Mouse (Mus musculus) left cerebral cortex, postnatal 25 days (tissue): ENCODE results near the gene Acss3. TPM values are rescaled to one million over a fixed set of nuclear protein-coding genes. Genes with fewer than 3 reads are reported as not detected.

Experiments
- DNase-seq, 2 experiments: peaks; one replicate each; pipeline ENCODE4 v3.0.0; 2022; ENCODE audit warnings: low spot score in 2 of 2, mixed read lengths in 1 of 2
- intact Hi-C: fragments of 180-260 bp; cut with DNase I; formaldehyde crosslinking; loops from one replicate; pipeline ENCODE4 v1.15.1; 2025
- total RNA-seq, 2 experiments: library from RNA; stranded (reverse); gene quantifications; 2 replicates each; pipeline ENCODE4 v1.2.3; 2021

Gene Acss3
- total RNA-seq: under 1 TPM; 0.64 to 0.73 TPM

- intact Hi-C loops: no loop called here
- DNase-seq: no peak
Observed at GRCm38 (mm10) chr10:107123529-107124335, at the start of gene Acss3. TSS of gene Acss3 (minus strand) at chr10:107123668.

- intact Hi-C loops: loop anchor here (10.0 kb wide), 1 partner anchor 213 kb away; no protein-coding TSS in a partner anchor
Observed at GRCm38 (mm10) chr10:107172003-107172689, 48.7 kb upstream of the Acss3 start.

GRCm38 (mm10) chr10:107166486-107166885 lies 43.0 kb upstream of the Acss3 start:
- DNase-seq: peak in 1 of 2 experiments; percentile 63
- intact Hi-C loops: no loop called here

More at GRCm38 (mm10) chr10:107172003-107172689, 48.7 kb upstream of the Acss3 start:
- no peak for DNase-seq

- DNase-seq: no peak
- intact Hi-C loops: no loop called here
Observed at GRCm38 (mm10) chr10:107148759-107149158, 25.3 kb upstream of the Acss3 start.

GRCm38 (mm10) chr10:107144016-107144415 lies 20.5 kb upstream of the Acss3 start:
- intact Hi-C loops: no loop called here

GRCm38 (mm10) chr10:107142910-107143309 lies 19.4 kb upstream of the Acss3 start:
- DNase-seq: no peak
- intact Hi-C loops: no loop called here

More at GRCm38 (mm10) chr10:107144016-107144415, 20.5 kb upstream of the Acss3 start:
- no peak for DNase-seq

DNA sequence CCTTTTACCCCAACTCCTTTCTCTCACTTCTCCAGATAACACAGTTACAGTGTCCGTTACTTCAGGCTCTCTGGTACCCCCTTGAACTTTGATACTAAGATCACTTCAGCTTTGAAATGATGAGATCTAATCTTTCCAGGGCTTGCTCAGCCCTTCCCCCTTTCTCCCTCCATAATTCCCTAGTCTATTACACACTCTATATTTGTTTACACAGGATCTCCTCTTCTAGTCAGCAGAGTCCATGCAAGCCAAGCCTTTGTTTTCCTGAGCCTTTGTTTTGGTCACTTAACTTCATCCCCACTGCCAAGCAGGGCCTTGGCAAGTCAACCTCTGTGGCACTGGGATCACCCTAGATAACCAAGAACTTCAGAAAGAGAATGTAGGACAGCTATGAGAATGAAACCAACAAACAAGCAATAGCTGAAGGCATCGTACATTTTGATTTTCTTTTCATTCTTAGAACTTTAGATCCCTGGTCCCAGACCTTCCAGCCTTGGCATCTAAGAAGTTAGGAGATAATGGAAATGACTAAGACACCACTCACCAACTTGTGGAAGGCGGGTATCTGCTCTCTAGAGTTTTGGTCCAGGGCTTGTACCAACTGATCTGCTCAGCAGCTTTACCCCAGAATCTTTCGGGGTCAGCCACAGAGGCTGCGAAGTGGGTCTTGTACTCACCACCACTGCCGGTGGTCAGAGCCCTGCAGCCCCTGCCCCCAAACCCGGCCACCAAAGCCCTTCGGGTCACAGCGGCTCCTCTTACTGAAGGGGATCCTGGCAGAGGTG lies 532 bp downstream of the Acss3 start:
- DNase-seq: no peak
- intact Hi-C loops: no loop called here

- DNase-seq: no peak
- intact Hi-C loops: no loop called here
Observed at GRCm38 (mm10) chr10:107121301-107121700, 2.2 kb downstream of the Acss3 start.

DNA sequence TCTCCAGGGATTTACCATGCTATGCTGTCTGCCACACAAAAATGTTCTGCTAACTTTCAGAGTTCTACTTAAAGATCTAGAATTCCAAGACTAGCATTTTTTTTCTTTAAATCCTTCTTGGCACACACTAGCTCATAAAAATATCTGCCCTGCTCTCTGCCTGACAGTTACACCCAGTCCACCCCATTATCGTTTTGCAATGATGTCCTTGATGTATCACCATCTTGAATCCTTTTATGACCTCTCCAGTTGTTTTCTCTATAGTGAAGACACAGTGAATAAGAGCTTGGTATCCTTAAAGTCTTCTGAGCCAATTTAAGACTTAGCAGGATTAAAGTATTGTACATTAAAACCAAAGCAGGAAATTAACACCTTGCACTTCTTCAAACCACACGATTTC lies 4.3 kb downstream of the Acss3 start:
- intact Hi-C loops: no loop called here

DNA sequence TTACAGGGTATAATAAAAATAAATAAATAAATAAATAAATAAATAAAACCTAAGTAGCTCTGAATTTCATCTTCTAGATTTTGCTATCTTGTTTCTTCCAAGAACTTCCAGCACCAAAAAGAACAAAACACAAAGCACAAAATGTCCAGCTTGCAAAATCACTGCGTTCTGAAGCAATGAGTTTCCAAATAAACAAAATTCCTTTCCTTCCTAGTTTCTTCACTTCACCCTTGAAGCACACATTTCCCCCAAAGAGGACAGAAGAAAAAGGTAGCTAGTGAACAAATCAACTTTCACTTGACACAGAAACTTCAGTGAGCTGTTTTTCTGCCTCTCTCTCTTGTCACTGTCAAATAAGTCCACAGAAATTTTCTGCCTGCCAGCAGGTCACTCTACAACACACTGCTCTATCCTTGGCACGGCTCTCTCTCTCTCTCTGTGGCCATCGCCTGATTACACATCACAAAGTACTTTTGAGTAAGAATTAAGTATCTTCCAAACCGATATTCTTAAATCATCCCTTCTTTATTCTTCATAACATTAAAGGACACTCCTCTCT lies 6.7 kb downstream of the Acss3 start:
- DNase-seq: no peak
- intact Hi-C loops: no loop called here

More for the DNA sequence above, 4.3 kb downstream of the Acss3 start:
- no peak for DNase-seq

DNA sequence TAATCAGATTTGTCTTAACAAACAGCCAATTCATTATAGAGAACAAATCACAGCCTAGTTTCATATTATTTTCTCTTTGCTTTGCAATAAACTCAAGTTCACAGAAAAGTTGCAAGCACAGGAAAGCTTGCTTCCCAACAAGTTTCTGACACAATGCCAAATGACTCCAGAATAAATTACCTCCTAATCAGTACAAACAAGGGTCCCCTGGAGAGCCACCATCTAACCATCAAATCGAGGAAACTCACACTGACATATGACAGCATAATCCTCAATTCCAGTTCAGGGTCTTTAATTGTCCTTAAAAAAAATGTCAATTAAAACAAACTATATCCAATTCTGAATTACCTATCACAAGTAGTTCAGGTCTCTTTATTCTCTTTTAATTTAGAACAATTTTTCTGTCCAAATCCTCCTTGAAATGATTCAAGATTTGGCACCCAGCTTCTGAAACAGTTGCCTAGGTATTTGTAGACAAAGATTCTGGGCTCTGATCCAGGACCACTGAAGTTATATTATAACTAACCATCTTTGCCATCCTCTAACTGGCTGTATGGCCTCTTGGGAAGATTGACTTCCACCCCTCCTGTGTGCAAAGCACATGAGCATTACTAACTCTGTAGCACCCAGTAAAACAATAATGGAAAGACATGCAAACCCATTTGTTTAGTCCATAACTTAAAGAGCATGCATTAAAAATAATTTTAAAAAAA lies 7.4 kb downstream of the Acss3 start:
- DNase-seq: peak; percentile 8 to 54
- intact Hi-C loops: no loop called here

DNA sequence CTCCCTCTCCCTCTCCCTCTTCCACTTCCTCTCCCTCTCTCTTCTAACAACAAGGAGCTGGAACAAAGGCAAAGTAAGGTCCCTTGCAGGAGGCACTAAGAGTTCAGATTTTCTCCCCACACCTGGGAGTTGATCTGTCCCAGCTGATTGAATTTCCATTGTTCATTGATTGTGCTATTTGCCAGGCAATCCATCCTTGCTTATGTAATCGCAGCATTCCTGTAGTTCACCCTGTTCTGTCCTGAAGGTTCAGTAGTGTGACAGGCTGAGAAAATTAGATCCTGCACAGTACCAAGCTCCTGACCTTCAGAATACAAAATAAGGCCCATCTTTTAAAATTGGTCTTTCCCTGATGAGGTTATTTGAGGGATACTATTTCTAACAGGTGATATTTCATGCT lies 8.3 kb downstream of the Acss3 start:
- intact Hi-C loops: no loop called here
- no peak for DNase-seq

GRCm38 (mm10) chr10:107094452-107094851 lies 29.0 kb downstream of the Acss3 start:
- no peak for DNase-seq
- intact Hi-C loops: no loop called here

GRCm38 (mm10) chr10:107053846-107054624 lies 69.4 kb downstream of the Acss3 start:
- intact Hi-C loops: no loop called here
- no peak for DNase-seq

GRCm38 (mm10) chr10:107050489-107050888 lies 73.0 kb downstream of the Acss3 start:
- DNase-seq: no peak
- intact Hi-C loops: no loop called here

DNA sequence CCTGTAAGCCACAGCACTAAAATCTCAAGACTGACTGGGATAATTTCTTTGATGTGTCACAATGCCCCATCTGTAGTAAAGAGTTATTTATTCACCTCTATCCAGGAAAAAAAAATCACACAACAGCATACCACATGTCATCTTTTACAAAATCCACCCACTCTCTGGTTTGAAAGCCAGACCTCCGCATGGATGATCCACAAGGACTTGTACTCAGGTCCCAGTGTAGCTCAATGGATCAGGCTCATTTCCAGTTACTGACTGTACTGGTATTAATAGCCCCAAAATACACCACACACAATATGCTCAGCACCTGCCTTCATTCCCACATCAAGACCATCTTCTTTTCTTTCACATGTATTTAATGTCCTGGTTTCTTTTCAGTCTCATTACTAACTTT lies 80.8 kb downstream of the Acss3 start:
- DNase-seq: peak in 1 of 2 experiments; percentile 15
- intact Hi-C loops: no loop called here

DNA sequence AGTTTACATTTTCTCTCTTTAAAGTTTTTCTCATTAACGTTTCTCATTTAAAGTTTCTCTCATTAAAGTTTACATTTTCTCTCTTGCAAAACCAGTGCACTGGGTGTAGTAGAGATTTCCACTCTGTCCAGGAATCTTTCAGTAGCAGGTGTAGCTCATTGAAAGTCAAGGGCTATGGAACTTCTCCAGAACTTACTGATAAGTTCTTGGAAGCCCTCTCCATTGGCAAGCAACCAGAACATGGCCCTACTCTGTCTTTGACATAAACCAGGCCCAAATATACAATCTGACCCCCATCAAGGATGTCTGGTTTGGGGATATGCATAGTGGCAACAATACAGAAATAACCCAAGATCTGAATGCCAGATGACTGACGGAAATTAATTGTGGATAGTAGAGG lies 82.6 kb downstream of the Acss3 start:
- intact Hi-C loops: no loop called here
- no peak for DNase-seq

GRCm38 (mm10) chr10:107040378-107040777 lies 83.1 kb downstream of the Acss3 start:
- no peak for DNase-seq
- intact Hi-C loops: no loop called here
